Comparison of ENCODE assay signal across 27 mouse cellular contexts in the genomic region with DNA sequence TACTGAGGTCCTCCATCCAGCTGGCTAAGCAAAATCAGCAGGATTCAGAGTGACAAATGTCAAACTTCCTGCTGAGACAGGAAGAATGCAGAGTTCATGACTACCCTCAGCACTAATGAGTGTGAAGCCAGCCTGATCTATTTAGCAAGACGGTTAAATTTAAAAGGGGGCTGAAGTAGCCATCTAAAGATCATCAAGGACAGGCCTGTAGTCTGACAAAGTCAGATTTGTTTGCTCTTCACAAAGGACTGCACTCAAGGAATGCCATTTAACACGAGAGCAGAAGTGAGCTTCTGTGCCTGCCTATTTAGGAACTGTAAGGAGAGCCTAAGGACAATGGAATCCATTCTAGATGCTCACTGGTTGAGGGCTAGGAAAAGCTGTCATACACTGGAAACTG. TPM values are rescaled to one million over a fixed set of nuclear protein-coding genes. Genes with fewer than 3 reads are reported as not detected.
DNase-seq lines count a peak whose midpoint lies in the region; ATAC-seq and TF ChIP-seq lines count a peak whose summit lies in the region.
"Had no signal": no experiment of that assay in that cellular context is flagged by ENCODE, and none has a peak within 500 bp of the region (broad histone marks: within the 10 kb centered on the region; RNA-seq: fewer than 3 reads in every experiment).

No protein-coding gene starts in this region.

- H3K4me3 ChIP-seq in hindbrain, embryonic 10.5 days, result no peak overlapping the region
- no peak overlapping the region for H3K4me3 ChIP-seq in hindbrain, postnatal 0 days (ENCODE audit: low read length)
- H3K4me3 ChIP-seq in lung, embryonic 14.5 days (ENCODE audit: low read depth, low read length), result no peak overlapping the region
- H3K4me3 ChIP-seq in lung, adult 2 months (replicated peaks; ENCODE audit: extremely low read depth, low read depth, low read length), result no peak overlapping the region
- H3K4me3 ChIP-seq: hindbrain, embryonic 13.5 days; midbrain, embryonic 10.5 days; midbrain, embryonic 15.5 days had no signal

- ATAC-seq in hindbrain, postnatal 0 days, result no peak
- ATAC-seq in lung, embryonic 14.5 days (ENCODE audit: insufficient read depth), result no peak
- ATAC-seq: forebrain, embryonic 14.5 days; inflammation-experienced regulatory T-cells, adult 6 months; lung, postnatal 0 days; midbrain, embryonic 15.5 days had no signal

- H3K27me3 ChIP-seq in hindbrain, embryonic 10.5 days (ENCODE audit: insufficient read depth, poor library complexity, severe bottlenecking), result no peaks in the 10 kb centered on the region
- H3K27me3 ChIP-seq in hindbrain, postnatal 0 days (ENCODE audit: insufficient read depth, low read length), result no peaks in the 10 kb centered on the region
- no peaks in the 10 kb centered on the region for H3K27me3 ChIP-seq in lung, embryonic 14.5 days (ENCODE audit: insufficient read depth, low read length)
- H3K27me3 ChIP-seq: hindbrain, embryonic 13.5 days; midbrain, embryonic 15.5 days had no signal

- no peaks in the 10 kb centered on the region for H3K36me3 ChIP-seq in hindbrain, embryonic 10.5 days
- no peaks in the 10 kb centered on the region for H3K36me3 ChIP-seq in hindbrain, postnatal 0 days (ENCODE audit: insufficient read depth, low read length)
- no peaks in the 10 kb centered on the region for H3K36me3 ChIP-seq in lung, embryonic 14.5 days (ENCODE audit: insufficient read depth)
- H3K36me3 ChIP-seq: hindbrain, embryonic 13.5 days; midbrain, embryonic 10.5 days; midbrain, embryonic 15.5 days had no signal

- no peaks in the 10 kb centered on the region for H3K9me3 ChIP-seq in hindbrain, embryonic 10.5 days
- no peaks in the 10 kb centered on the region for H3K9me3 ChIP-seq in hindbrain, postnatal 0 days (ENCODE audit: low read length)
- no peaks in the 10 kb centered on the region for H3K9me3 ChIP-seq in lung, embryonic 14.5 days (ENCODE audit: low read depth, low read length)
- H3K9me3 ChIP-seq: hindbrain, embryonic 13.5 days; midbrain, embryonic 10.5 days; midbrain, embryonic 15.5 days had no signal

- TF ChIP-seq POLR2A in lung, adult 2 months (IDR thresholded peaks at IDR 0.05; ENCODE audit: borderline replicate concordance, extremely low read depth, low read depth, low read length), result no peak

- intact Hi-C loops in left cerebral cortex, postnatal 14 days (cut with DNase I), result no loop called here

- no peak overlapping the region for H3K9ac ChIP-seq in hindbrain, postnatal 0 days (replicated peaks; ENCODE audit: low read length)
- H3K9ac ChIP-seq in lung, embryonic 14.5 days, result no peak overlapping the region
- H3K9ac ChIP-seq: hindbrain, embryonic 13.5 days; midbrain, embryonic 15.5 days had no signal

- peak; percentile 3 for DNase-seq in hindbrain, embryonic 10.5 days (ENCODE audit: low spot score)
- DNase-seq in hindbrain, postnatal 0 days (ENCODE audit: low spot score), result no peak
- peak; percentile 24 for DNase-seq in lung, embryonic 14.5 days
- no peak for DNase-seq in lung, adult 2 months
- peak; percentile 4 for DNase-seq in embryo, embryonic 11 days
- peak; percentile 52 for DNase-seq in retina, postnatal 1 day
- no peak for DNase-seq in left cerebral cortex, postnatal 14 days (ENCODE audit: low spot score in 2 of 2)
- no peak for DNase-seq in cerebellum, postnatal 4 days (ENCODE audit: low spot score in 2 of 2)
- DNase-seq: adrenal gland, postnatal 14 days; cerebellum, adult 2 months; cerebellum, postnatal 14 days; gastrocnemius, postnatal 14 days; heart, postnatal 14 days; kidney, adult 11 months; kidney, postnatal 10 days; liver; lung, postnatal 4 days; right cerebral cortex, postnatal 4 days; thymus, adult 18-20 months; thymus, postnatal 36 days had no signal

- 0 out of 2 replicates have a peak, but pooled peaks cover 7% of the 10 kb centered on the region for H3K4me1 ChIP-seq in hindbrain, embryonic 10.5 days (replicated peaks)
- H3K4me1 ChIP-seq in hindbrain, postnatal 0 days (ENCODE audit: insufficient read depth, low read length), result no peaks in the 10 kb centered on the region
- H3K4me1 ChIP-seq in lung, embryonic 14.5 days (ENCODE audit: insufficient read depth), result no peaks in the 10 kb centered on the region
- no peaks in the 10 kb centered on the region for H3K4me1 ChIP-seq in lung, adult 2 months (ENCODE audit: control insufficient read depth, insufficient read depth, low read length)
- H3K4me1 ChIP-seq: hindbrain, embryonic 13.5 days; midbrain, embryonic 15.5 days had no signal

- no peak overlapping the region for H3K4me2 ChIP-seq in hindbrain, postnatal 0 days (ENCODE audit: low read depth, low read length)
- no peak overlapping the region for H3K4me2 ChIP-seq in lung, embryonic 14.5 days
- H3K4me2 ChIP-seq: hindbrain, embryonic 13.5 days; midbrain, embryonic 15.5 days had no signal

- TF ChIP-seq CTCF in hindbrain, postnatal 0 days (IDR thresholded peaks at IDR 0.05; ENCODE audit: low read depth), result no peak
- TF ChIP-seq CTCF in lung, embryonic 14.5 days (IDR thresholded peaks at IDR 0.05; ENCODE audit: low read depth), result no peak
- no peak for TF ChIP-seq CTCF in lung, adult 2 months (IDR thresholded peaks at IDR 0.05; ENCODE audit: insufficient read depth, low read length)

- 17% methylated on average over 2 of the region's 2 CpGs for WGBS in hindbrain, embryonic 10.5 days
- 30% methylated on average over 2 of the region's 2 CpGs for WGBS in hindbrain, postnatal 0 days
- WGBS in lung, embryonic 14.5 days, result 15% methylated on average over 2 of the region's 2 CpGs
- 28% methylated on average over 2 of the region's 2 CpGs for WGBS in lung, adult 2 months

- no peak overlapping the region for H3K27ac ChIP-seq in hindbrain, embryonic 10.5 days
- H3K27ac ChIP-seq in hindbrain, postnatal 0 days, result no peak overlapping the region
- H3K27ac ChIP-seq in lung, embryonic 14.5 days (ENCODE audit: low read depth), result no peak overlapping the region
- H3K27ac ChIP-seq: hindbrain, embryonic 13.5 days; midbrain, embryonic 10.5 days; midbrain, embryonic 15.5 days; stomach, postnatal 0 days had no signal

RNA-seq across cellular contexts. Expression of gene Clcn5, which starts 30.2 kb away (rescaled TPM):
- 8.6 and 13.7 TPM in 2 replicates for polyA plus RNA-seq in hindbrain, embryonic 10.5 days (2016; fragmentation: Nextera tagmentation; extraction: Ambion mirVana)
- total RNA-seq in hindbrain, postnatal 0 days (2014; rRNA removed), result 31.1 and 31.8 TPM in 2 replicates
- 6.7 and 7.9 TPM in 2 replicates for polyA plus RNA-seq in hindbrain, postnatal 0 days (2015; fragmentation: Nextera tagmentation; extraction: Ambion mirVana)
- 14.7 and 17.0 TPM in 2 replicates for polyA plus RNA-seq in lung, embryonic 14.5 days (2014; fragmentation: Nextera tagmentation; extraction: Ambion mirVana)
- polyA plus RNA-seq in lung, adult 2 months (2012; rRNA removed), result 2.0 and 2.9 TPM in 2 replicates
- 10 to 100 TPM; 11.7 to 11.8 TPM for total RNA-seq in left cerebral cortex, postnatal 14 days (2021)

Comparison
In these comparisons a context has a peak if more than half of its experiments do, and no peak if none do; other contexts are left out.
1. DNase-seq: peak in hindbrain, embryonic 10.5 days (single experiment), lung, embryonic 14.5 days (single experiment), embryo, embryonic 11 days (single experiment) and retina, postnatal 1 day (single experiment); none in hindbrain, postnatal 0 days (single experiment), lung, adult 2 months (single experiment), left cerebral cortex, postnatal 14 days (0 of 2) and cerebellum, postnatal 4 days (0 of 2).